Mouse (Mus musculus) small intestine, adult 2 months (tissue): ENCODE measurements around the gene Mfng. TPM values are rescaled to one million over a fixed set of nuclear protein-coding genes. Genes with fewer than 3 reads are reported as not detected.

ENCODE experiments used
- H3K27ac ChIP-seq: fragments of 200-500 bp; 2 replicates; pipeline ENCODE4 v1.5.1; 2012; ENCODE audit warnings: low read depth, low read length, control low read depth, inconsistent platforms; ENCODE audit not compliant: insufficient read depth
- H3K27me3 ChIP-seq: fragments of 200-500 bp; 2 replicates; pipeline ENCODE4 v1.6.1; 2012; ENCODE audit warnings: mild to moderate bottlenecking, moderate library complexity, low read length, inconsistent platforms; ENCODE audit not compliant: control insufficient read depth, insufficient read depth
- H3K36me3 ChIP-seq: fragments of 200-500 bp; 2 replicates; pipeline ENCODE4 v1.6.1; 2012; ENCODE audit warnings: mild to moderate bottlenecking, low read length, control low read depth, inconsistent platforms; ENCODE audit not compliant: control insufficient read depth, insufficient read depth
- H3K4me1 ChIP-seq: fragments of 200-500 bp; 2 replicates; pipeline ENCODE4 v1.6.1; 2012; ENCODE audit warnings: low read length, inconsistent platforms, mixed read lengths; ENCODE audit not compliant: control insufficient read depth, insufficient read depth, insufficient read length
- H3K4me3 ChIP-seq: fragments of 200-500 bp; 2 replicates; pipeline ENCODE4 v1.5.1; 2012; ENCODE audit warnings: low read depth, mild to moderate bottlenecking, control low read depth, inconsistent platforms, low read length, moderate library complexity
- CTCF ChIP-seq: fragments of 200-500 bp; IDR thresholded peaks from 2 replicates; pipeline ENCODE4 v1.5.1; 2012; ENCODE audit warnings: low read depth, mild to moderate bottlenecking, control low read depth, inconsistent platforms, low read length, moderate library complexity, mixed read lengths; ENCODE audit not compliant: insufficient replicate concordance, insufficient read length; ENCODE audit errors: extremely low read depth
- POLR2A ChIP-seq: fragments of 200-500 bp; IDR thresholded peaks from 2 replicates; pipeline ENCODE4 v1.6.1; 2012; ENCODE audit warnings: low read depth, mild to moderate bottlenecking, control low read depth, inconsistent platforms, low read length, moderate library complexity
- WGBS: fragments of 180-500 bp; shearing (Covaris S2); methylation state at CpG from one replicate; pipeline ENCODE4 v1.1.7; 2018; 5-methylcytosine and 5-hydroxymethylcytosine counted together
- polyA plus RNA-seq: library from polyadenylated mRNA; depleted of rRNA; stranded (reverse); fragments of >200 nt; gene quantifications from 2 replicates; pipeline ENCODE4 v1.2.3, GENCODE M21; 2012

The Mfng gene
- polyA plus RNA-seq, 1 experiment = 7.9 TPM

- 0 out of 2 replicates have a peak, but pooled peaks have one; percentile 2 for TF ChIP-seq POLR2A
- no peak for TF ChIP-seq CTCF
- no peaks in the 10 kb centered on the region for H3K27me3 ChIP-seq
- H3K4me1 ChIP-seq = peaks cover 38% of the 10 kb centered on the region
- 30% methylated on average over 9 of the region's 9 CpGs for WGBS
- H3K36me3 ChIP-seq = peaks cover 22% of the 10 kb centered on the region
- peak overlapping the region; percentile 42 for H3K27ac ChIP-seq
- no peak overlapping the region for H3K4me3 ChIP-seq
These were observed 14.1 kb upstream of the Mfng start for GRCm38 (mm10) chr15:78787287-78787856.

GRCm38 (mm10) chr15:78786411-78786818 is 13.1 kb upstream of the Mfng start:
- TF ChIP-seq POLR2A = no peak
- TF ChIP-seq CTCF = no peak
- Histone ChIP-seq H3K4me3 (no peak overlapping the region), H3K36me3 (peaks cover 16% of the 10 kb centered on the region), H3K27me3 (no peaks in the 10 kb centered on the region), H3K27ac (no peak overlapping the region), H3K4me1 (peaks cover 40% of the 10 kb centered on the region)
- WGBS = 66% methylated on average over 9 of the region's 9 CpGs

- Histone ChIP-seq H3K4me3 (no peak overlapping the region), H3K27me3 (no peaks in the 10 kb centered on the region), H3K36me3 (peaks cover 15% of the 10 kb centered on the region), H3K4me1 (peaks cover 42% of the 10 kb centered on the region), H3K27ac (no peak overlapping the region)
- TF ChIP-seq CTCF (no peak), POLR2A (no peak)
- WGBS = 58% methylated on average over 7 of the region's 7 CpGs
These were observed 12.7 kb upstream of the Mfng start for GRCm38 (mm10) chr15:78785961-78786360.

GRCm38 (mm10) chr15:78785258-78785657 is 12.0 kb upstream of the Mfng start:
- Histone ChIP-seq H3K4me1 (peaks cover 40% of the 10 kb centered on the region), H3K27me3 (no peaks in the 10 kb centered on the region), H3K27ac (no peak overlapping the region), H3K4me3 (no peak overlapping the region), H3K36me3 (peaks cover 14% of the 10 kb centered on the region)
- WGBS = 89% methylated on average over 7 of the region's 7 CpGs
- TF ChIP-seq POLR2A (no peak), CTCF (no peak)

- Histone ChIP-seq H3K4me3 (no peak overlapping the region), H3K27me3 (no peaks in the 10 kb centered on the region), H3K36me3 (peaks cover 12% of the 10 kb centered on the region), H3K4me1 (peaks cover 32% of the 10 kb centered on the region), H3K27ac (no peak overlapping the region)
- 85% methylated on average over 5 of the region's 5 CpGs for WGBS
- TF ChIP-seq CTCF (no peak), POLR2A (no peak)
These were observed 11.2 kb upstream of the Mfng start for GRCm38 (mm10) chr15:78784520-78784919.

- no peaks in the 10 kb centered on the region for H3K27me3 ChIP-seq
- H3K4me1 ChIP-seq = peaks cover 33% of the 10 kb centered on the region
- WGBS = 78% methylated on average over 14 of the region's 14 CpGs
- no peak overlapping the region for H3K4me3 ChIP-seq
- peaks cover 12% of the 10 kb centered on the region for H3K36me3 ChIP-seq
- no peak overlapping the region for H3K27ac ChIP-seq
- TF ChIP-seq POLR2A = no peak
- TF ChIP-seq CTCF = no peak; the same call in 1 of the 2 replicates
These were observed 9.3 kb upstream of the Mfng start for GRCm38 (mm10) chr15:78782348-78783103.

GRCm38 (mm10) chr15:78780908-78781307 is 7.6 kb upstream of the Mfng start:
- peaks cover 18% of the 10 kb centered on the region for H3K4me1 ChIP-seq
- H3K27ac ChIP-seq = no peak overlapping the region
- H3K4me3 ChIP-seq = no peak overlapping the region
- peaks cover 12% of the 10 kb centered on the region for H3K36me3 ChIP-seq
- 72% methylated on average over 7 of the region's 7 CpGs for WGBS
- TF ChIP-seq POLR2A = no peak
- TF ChIP-seq CTCF = no peak
- H3K27me3 ChIP-seq = no peaks in the 10 kb centered on the region
